Mouse (Mus musculus) thymus, adult 2 months (tissue): ENCODE measurements around the gene Lin37.

ENCODE experiments used
- CTCF ChIP-seq: fragments of 200-500 bp; IDR thresholded peaks from 2 replicates; pipeline ENCODE4 v1.5.1; 2012; ENCODE audit warnings: mild to moderate bottlenecking, control low read depth, low read length, moderate library complexity, borderline replicate concordance; ENCODE audit not compliant: control insufficient read depth, poor library complexity, insufficient read depth; ENCODE audit errors: extremely low read depth
- POLR2A ChIP-seq: fragments of 200-500 bp; IDR thresholded peaks from 2 replicates; pipeline ENCODE4 v1.6.1; 2012; ENCODE audit warnings: mild to moderate bottlenecking, low read length, control low read depth, moderate library complexity; ENCODE audit not compliant: control insufficient read depth, poor library complexity, insufficient read depth; ENCODE audit errors: extremely low read depth

GRCm38 (mm10) chr7:30567555-30567954 lies 7.9 kb upstream of the Lin37 start:
- TF ChIP-seq CTCF = no peak
- TF ChIP-seq POLR2A = no peak
